Mouse (Mus musculus) forebrain, embryonic 13.5 days (tissue): ENCODE data around the gene Ikzf2. TPM values are rescaled to one million over a fixed set of nuclear protein-coding genes. Genes with fewer than 3 reads are reported as not detected.

ENCODE experiments used
- ATAC-seq: fragments of 200-750 bp; cut with Nextera tagmentation; 2 replicates; pipeline ENCODE4 v1.8.0; 2017
- H3K27ac ChIP-seq: fragments of 300-500 bp; sonication (generic); 2 replicates; pipeline ENCODE4 v1.5.1; 2015; ENCODE audit warnings: inconsistent platforms, mild to moderate bottlenecking, moderate library complexity
- H3K27me3 ChIP-seq: fragments of 300-500 bp; sonication (generic); 2 replicates; pipeline ENCODE4 v1.6.1; 2015; ENCODE audit warnings: mild to moderate bottlenecking, inconsistent platforms
- H3K36me3 ChIP-seq: fragments of 300-500 bp; sonication (generic); 2 replicates; pipeline ENCODE4 v1.6.1; 2015; ENCODE audit warnings: mild to moderate bottlenecking, inconsistent platforms; ENCODE audit not compliant: poor library complexity, severe bottlenecking
- H3K4me1 ChIP-seq: fragments of 300-500 bp; sonication (generic); 2 replicates; pipeline ENCODE4 v1.6.1; 2015; ENCODE audit warnings: inconsistent platforms
- H3K4me2 ChIP-seq: fragments of 300-500 bp; sonication (generic); 2 replicates; pipeline ENCODE4 v1.6.1; 2015; ENCODE audit warnings: inconsistent platforms, mild to moderate bottlenecking, moderate library complexity
- H3K4me3 ChIP-seq: fragments of 300-500 bp; sonication (generic); 2 replicates; pipeline ENCODE4 v1.5.1; 2015; ENCODE audit warnings: mild to moderate bottlenecking, inconsistent platforms
- H3K9ac ChIP-seq: fragments of 300-500 bp; sonication (generic); 2 replicates; pipeline ENCODE4 v1.6.1; 2015; ENCODE audit warnings: mild to moderate bottlenecking, inconsistent platforms
- H3K9me3 ChIP-seq: fragments of 300-500 bp; sonication (generic); replicated peaks from 2 replicates; pipeline ENCODE4 v1.6.1; 2016; ENCODE audit warnings: inconsistent platforms
- WGBS: fragments of 180-500 bp; shearing (Covaris S2); methylation state at CpG from one replicate; pipeline ENCODE4 v1.1.7; 2015; 5-methylcytosine and 5-hydroxymethylcytosine counted together
- polyA plus RNA-seq: library from polyadenylated mRNA; unstranded; fragments of >200 nt; fragmentation: Nextera tagmentation; extraction: Ambion mirVana; gene quantifications from 2 replicates; pipeline ENCODE4 v1.2.1, GENCODE M21; 2015

The Ikzf2 gene
- polyA plus RNA-seq, 1 experiment from 2014 or later: 4.5 TPM

- no peak for ATAC-seq
- H3K36me3 ChIP-seq: no peaks in the 10 kb centered on the region
- no peak overlapping the region for H3K9ac ChIP-seq
- H3K4me3 ChIP-seq: no peak overlapping the region
- H3K27me3 ChIP-seq: peaks cover 15% of the 10 kb centered on the region; the same call in 1 of the 2 replicates
- no peaks in the 10 kb centered on the region for H3K9me3 ChIP-seq
- H3K4me2 ChIP-seq: no peak overlapping the region
- WGBS: 78% methylated on average over 4 of the region's 4 CpGs
- H3K4me1 ChIP-seq: peaks cover 9% of the 10 kb centered on the region
- H3K27ac ChIP-seq: no peak overlapping the region
Observed at GRCm38 (mm10) chr1:69496055-69496454, 191.0 kb downstream of the Ikzf2 start.

GRCm38 (mm10) chr1:69493309-69494047, 193.6 kb downstream of the Ikzf2 start:
- Histone ChIP-seq H3K9ac (no peak overlapping the region), H3K27ac (no peak overlapping the region), H3K9me3 (no peaks in the 10 kb centered on the region), H3K36me3 (no peaks in the 10 kb centered on the region), H3K4me3 (no peak overlapping the region), H3K27me3 (peaks cover 9% of the 10 kb centered on the region; the same call in 1 of the 2 replicates), H3K4me1 (no peaks in the 10 kb centered on the region), H3K4me2 (no peak overlapping the region)
- no peak; the same call in 1 of the 2 replicates for ATAC-seq
- WGBS: 82% methylated on average over 11 of the region's 11 CpGs

- H3K36me3 ChIP-seq: no peaks in the 10 kb centered on the region
- no peak overlapping the region for H3K4me2 ChIP-seq
- H3K4me3 ChIP-seq: no peak overlapping the region
- 91% methylated on average over 4 of the region's 4 CpGs for WGBS
- H3K27me3 ChIP-seq: 0 out of 2 replicates have a peak, but pooled peaks cover 2% of the 10 kb centered on the region
- H3K27ac ChIP-seq: no peak overlapping the region
- no peak for ATAC-seq
- H3K4me1 ChIP-seq: no peaks in the 10 kb centered on the region
- H3K9me3 ChIP-seq: no peaks in the 10 kb centered on the region
- no peak overlapping the region for H3K9ac ChIP-seq
Observed at GRCm38 (mm10) chr1:69492013-69492412, 195.0 kb downstream of the Ikzf2 start.

- Histone ChIP-seq H3K4me2 (no peak overlapping the region), H3K36me3 (no peaks in the 10 kb centered on the region), H3K27me3 (0 out of 2 replicates have a peak, but pooled peaks cover 2% of the 10 kb centered on the region), H3K9me3 (no peaks in the 10 kb centered on the region), H3K4me3 (no peak overlapping the region), H3K4me1 (no peaks in the 10 kb centered on the region), H3K27ac (no peak overlapping the region), H3K9ac (no peak overlapping the region)
- 57% methylated on average over 7 of the region's 7 CpGs for WGBS
- ATAC-seq: no peak
Observed at GRCm38 (mm10) chr1:69489026-69489425, 198.0 kb downstream of the Ikzf2 start.

GRCm38 (mm10) chr1:69488625-69489024, 198.4 kb downstream of the Ikzf2 start:
- H3K4me2 ChIP-seq: no peak overlapping the region
- no peaks in the 10 kb centered on the region for H3K36me3 ChIP-seq
- no peak overlapping the region for H3K4me3 ChIP-seq
- H3K9me3 ChIP-seq: no peaks in the 10 kb centered on the region
- ATAC-seq: no peak
- WGBS: 77% methylated on average over 6 of the region's 6 CpGs
- H3K27ac ChIP-seq: no peak overlapping the region
- H3K4me1 ChIP-seq: no peaks in the 10 kb centered on the region
- H3K27me3 ChIP-seq: 0 out of 2 replicates have a peak, but pooled peaks cover 2% of the 10 kb centered on the region
- no peak overlapping the region for H3K9ac ChIP-seq

Other genes starting within 250 kb of the Ikzf2 start
- gene Spag16, start 139.7 kb upstream of the Ikzf2 start, polyA plus RNA-seq: 0.85 and 1.8 TPM in 2 replicates